Mouse (Mus musculus) thymus, adult 2 months (tissue): ENCODE measurements at regions not wholly inside any gene's neighbourhood (a gene's known extent, or its start where the extent isn't known, plus 50 kb on each side); places are given as distances from the start of the nearest gene placed in this dataset.

Source experiments
- CTCF ChIP-seq: fragments of 200-500 bp; IDR thresholded peaks from 2 replicates; pipeline ENCODE4 v1.5.1; 2012; ENCODE audit warnings: mild to moderate bottlenecking, control low read depth, low read length, moderate library complexity, borderline replicate concordance; ENCODE audit not compliant: control insufficient read depth, poor library complexity, insufficient read depth; ENCODE audit errors: extremely low read depth
- POLR2A ChIP-seq: fragments of 200-500 bp; IDR thresholded peaks from 2 replicates; pipeline ENCODE4 v1.6.1; 2012; ENCODE audit warnings: mild to moderate bottlenecking, low read length, control low read depth, moderate library complexity; ENCODE audit not compliant: control insufficient read depth, poor library complexity, insufficient read depth; ENCODE audit errors: extremely low read depth

GRCm38 (mm10) chr14:15679456-15679855 lies 240.7 kb upstream of the Lrrc3b start:
- no peak for TF ChIP-seq CTCF
- no peak for TF ChIP-seq POLR2A
